Mouse (Mus musculus): ENCODE measurements around the gene Atg3. TPM values are rescaled to one million over a fixed set of nuclear protein-coding genes. Genes with fewer than 3 reads are reported as not detected.

The Atg3 gene
- polyA plus RNA-seq (2012) = 23.8 and 25.3 TPM in 2 replicates

DNA sequence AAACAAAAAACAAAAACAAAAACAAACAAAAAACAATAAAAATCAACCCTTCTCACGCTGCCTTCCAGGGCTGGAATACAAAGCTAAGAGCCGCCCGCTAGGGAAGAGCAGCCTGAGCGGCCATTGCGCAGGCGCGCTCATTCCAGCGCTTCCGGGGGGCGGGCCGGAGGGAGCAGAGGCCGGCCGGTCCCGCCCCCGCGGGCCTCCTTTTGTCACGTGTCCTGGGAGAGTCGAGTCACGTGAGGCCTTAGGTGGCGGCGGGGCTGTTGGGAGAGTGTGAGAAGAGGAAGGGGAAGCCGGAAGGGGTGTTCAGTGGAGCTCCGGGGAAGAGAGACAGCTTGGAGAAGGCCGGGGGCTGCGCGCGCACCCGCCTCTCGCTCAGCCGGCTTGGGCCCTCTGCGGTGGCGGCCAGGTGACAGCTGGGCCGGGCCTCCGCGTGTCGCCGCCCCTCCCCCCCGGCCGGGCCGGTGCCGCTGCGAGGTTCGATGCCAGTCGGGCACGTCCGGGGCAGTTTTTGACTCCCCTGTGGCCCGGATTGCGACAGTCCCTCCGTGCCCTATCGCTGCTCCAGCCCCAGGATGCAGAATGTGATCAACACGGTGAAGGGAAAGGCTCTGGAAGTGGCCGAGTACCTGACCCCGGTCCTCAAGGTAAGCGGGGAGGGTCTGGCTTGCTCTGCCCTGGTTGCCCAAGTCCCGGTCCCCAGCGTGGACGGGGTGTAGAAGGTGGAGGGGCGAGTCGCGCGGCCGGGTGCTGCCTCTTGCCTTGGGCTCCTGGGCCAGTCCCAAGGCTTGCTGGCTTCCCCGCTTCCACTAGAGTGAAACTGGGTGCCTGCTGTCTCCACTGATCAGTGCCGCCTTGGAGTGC is at the start of gene Atg3, which contains the start of gene Slc35a5:
TSS of gene Atg3 (plus strand) at position 264 of the 867 bp plus-strand sequence.
TSS of gene Slc35a5 (minus strand) at position 185 of the 867 bp plus-strand sequence.

DNA sequence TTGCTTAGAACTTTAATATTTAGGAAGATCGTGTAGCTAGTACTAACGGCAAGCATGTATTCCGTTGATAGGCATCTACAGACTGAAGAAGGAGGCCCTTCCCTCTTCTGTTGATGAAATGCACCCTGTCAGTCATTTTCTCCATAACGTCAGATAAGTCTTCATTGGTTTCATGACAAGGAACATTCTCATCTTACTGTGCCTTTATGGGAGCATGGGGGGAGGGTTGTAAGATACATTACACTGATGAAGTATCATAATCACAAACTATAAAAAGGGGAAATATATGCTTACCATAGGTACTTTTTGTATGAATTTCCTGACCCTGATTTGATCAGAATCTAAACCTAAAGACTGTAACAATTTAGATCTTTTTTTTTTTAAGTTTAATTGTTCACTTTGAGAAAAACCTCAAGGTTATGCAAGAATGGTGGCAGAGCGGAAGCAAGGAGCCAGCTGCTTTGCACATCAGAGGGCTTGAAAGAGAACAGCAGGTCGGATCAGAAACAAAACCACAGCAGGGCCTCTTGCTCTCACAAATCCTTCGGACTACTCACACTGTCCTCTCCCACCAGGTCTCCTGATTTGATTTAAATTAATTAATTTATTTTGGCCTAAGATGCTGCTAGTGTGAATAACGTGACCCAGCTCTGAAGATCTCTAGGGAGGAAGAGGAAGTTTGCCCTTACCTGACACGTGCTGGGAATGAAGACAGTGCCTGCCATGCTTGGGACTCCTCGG is 65.2 kb downstream of the Atg3 start, which contains the start of gene Btla:
TSS of gene Btla (plus strand) at position 668 of the 741 bp plus-strand sequence.

Other genes starting within 250 kb of the Atg3 start
- gene Cd200r3, start 215.1 kb upstream of the Atg3 start, polyA plus RNA-seq (2012) = 0.13 and 0.15 TPM in 2 replicates
- gene Ccdc80, start 65.4 kb upstream of the Atg3 start, polyA plus RNA-seq (2012) = 0.18 and 0.20 TPM in 2 replicates
- gene Slc35a5, start 79 bp upstream of the Atg3 start, polyA plus RNA-seq (2012) = 0.27 and 0.30 TPM in 2 replicates
- 0.14 TPM in 1 of 2 replicates, not detected in the other for gene Btla, start 65.5 kb downstream of the Atg3 start, polyA plus RNA-seq (2012)

Data from megakaryocyte-erythroid progenitor cell, adult 5 weeks (primary cell).